Mouse (Mus musculus) left cerebral cortex, adult 8-10 months (tissue): ENCODE results near the gene Kntc1. TPM values are rescaled to one million over a fixed set of nuclear protein-coding genes. Genes with fewer than 3 reads are reported as not detected.
A peak's percentile ranks its signal among the peaks of the same experiment; 100 is the strongest.
"Not testable (repeated sequence)": the region's sequence is repeated elsewhere in the genome, so short reads cannot be mapped to it uniquely, and the experiment has no call there.

Experiments
- DNase-seq, 2 experiments: peaks; one replicate each; pipeline ENCODE4 v3.0.0; 2022; ENCODE audit warnings: low spot score in 2 of 2
- total RNA-seq, 4 experiments: library from RNA; stranded (reverse); gene quantifications; 2 replicates each; pipeline ENCODE4 v1.2.4; 2022

Kntc1 gene
- 1 to 10 TPM in 1 of 4 experiments, under 1 TPM in 3; 0.48 to 1.4 (median 0.74) TPM for total RNA-seq

DNA sequence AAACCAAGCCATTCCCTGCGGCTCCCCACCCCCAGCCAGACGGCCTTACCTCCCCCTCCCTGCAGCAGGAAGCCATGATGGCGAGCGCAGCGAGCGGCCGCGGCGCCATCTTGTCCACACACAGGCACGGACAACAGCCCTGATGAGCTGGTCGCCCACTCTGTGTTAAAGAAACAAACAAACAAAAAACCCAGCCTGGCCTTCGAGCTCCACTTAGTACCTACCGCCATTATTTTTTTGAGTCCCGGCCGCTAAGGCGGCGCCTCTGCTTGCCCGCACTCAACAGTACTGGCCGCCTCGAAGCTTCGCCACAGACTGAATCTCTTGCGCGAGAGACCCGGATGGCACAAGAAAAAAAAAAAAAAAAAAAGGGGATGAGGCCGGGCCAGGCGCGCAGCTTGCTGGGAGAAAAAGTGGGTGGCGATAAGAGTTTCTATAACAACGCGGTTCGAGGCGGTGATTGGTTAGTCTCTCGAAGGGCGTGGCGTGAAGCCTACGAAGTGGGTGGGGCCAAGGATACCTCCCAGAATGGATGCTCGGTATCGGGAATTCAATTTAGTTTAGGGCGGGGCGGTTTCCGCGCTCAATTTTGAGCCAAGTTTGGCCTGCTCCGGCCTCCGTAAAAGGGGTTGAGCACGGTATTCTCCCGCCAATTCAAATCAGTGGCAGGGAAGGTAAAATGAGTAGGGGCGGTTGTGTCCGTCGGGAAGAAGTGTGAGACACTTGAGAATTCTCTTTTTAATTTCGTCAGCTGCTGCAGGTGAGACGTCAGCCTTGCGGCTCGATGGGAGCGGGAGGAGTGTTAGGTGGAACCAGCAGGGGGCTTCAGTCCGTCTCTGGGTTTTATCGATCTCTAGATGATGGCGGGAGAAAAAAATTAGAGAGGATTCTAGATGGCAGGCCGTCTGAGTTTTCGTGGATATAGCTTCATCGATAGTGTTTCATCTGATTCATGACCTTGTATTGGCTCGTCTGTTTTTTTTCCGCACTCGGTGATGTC, at the start of gene Kntc1, which contains the start of gene Rsrc2:
Gene Kntc1 (plus strand): TSS at position 652 of the 1,000 bp plus-strand sequence.
Gene Rsrc2 (minus strand): TSS at position 350 of the 1,000 bp plus-strand sequence.
- peak; percentile 98 to 100 for DNase-seq

DNA sequence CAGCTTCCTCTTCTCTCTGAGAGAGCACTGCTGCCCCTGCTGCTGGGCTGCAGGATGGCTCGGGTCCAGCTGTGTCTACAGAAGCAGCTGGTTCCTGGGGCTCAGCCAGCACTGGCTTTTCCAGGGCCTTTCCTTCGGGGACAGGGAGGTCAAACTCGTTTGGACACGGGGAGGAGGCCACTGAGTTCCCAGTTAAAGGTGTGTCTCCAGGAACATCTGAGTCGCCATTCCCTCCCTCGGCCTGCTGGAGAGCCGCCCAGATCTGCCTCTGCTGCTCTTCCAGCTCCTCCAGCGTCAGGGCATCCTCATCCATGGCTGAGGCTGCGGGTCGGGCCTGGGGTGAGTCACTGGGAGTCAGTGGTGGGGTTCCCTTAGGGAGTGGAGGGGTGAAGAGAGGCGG, 48.9 kb upstream of the Kntc1 start:
- DNase-seq: peak; percentile 18 to 20

DNA sequence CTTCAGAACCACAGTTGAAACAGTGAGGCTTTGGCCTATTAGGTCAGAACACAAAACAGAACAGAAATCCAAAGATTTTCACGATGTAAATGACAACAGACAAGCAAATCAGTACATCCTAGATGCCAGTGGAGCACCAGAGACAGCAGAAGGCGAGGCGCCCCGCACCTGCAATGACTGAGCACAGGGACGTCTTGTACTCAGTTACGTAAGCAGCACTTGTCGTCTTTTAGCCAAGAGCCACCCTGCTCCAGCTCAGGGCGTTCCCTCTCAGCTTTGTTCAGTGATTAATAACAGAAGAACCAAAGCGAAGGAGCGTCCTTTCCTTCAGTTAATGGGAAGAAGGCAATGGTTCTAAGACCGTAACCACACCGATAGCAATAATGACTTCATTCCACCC, 40.9 kb upstream of the Kntc1 start:
- no peak for DNase-seq

DNA sequence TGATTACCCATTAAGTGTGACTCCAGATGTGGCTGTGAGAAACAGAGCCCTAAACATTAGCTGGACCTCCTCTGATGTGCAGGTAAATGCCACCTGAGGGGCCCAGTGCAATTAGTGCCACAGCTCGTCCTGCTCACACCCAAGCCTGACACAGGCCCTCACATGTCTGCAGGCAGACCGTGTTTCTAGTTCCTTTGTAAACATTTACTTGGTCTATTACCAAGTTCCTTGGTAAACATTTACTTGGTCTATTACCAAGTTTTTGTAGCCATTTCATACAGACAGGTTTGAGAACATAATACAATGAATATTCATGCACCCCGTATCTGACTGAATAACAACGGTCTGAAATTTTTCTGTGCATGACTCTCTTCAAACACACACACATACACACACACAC, 39.9 kb upstream of the Kntc1 start:
- no peak for DNase-seq

GRCm38 (mm10) chr5:123713782-123714181, 35.7 kb upstream of the Kntc1 start:
- no peak for DNase-seq

DNA sequence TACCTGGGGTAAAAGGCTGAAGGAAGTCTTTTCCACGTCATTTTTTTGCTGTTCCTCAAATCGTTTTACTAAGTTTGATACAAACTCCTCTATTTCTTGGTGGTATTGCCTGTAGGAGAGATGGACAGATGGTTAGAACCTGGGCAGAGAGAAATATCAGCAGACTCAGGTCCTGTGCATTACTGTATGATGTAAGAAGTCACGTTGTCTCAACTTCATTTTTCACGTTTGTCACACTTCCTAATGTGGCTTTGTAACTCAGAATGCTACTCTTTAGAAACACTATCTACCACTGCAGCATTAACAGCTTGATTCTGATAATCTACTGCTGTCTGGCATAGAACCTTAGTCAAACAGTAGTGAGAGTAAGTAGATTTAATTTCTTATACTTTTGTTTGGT, 34.9 kb upstream of the Kntc1 start:
- no peak for DNase-seq

DNA sequence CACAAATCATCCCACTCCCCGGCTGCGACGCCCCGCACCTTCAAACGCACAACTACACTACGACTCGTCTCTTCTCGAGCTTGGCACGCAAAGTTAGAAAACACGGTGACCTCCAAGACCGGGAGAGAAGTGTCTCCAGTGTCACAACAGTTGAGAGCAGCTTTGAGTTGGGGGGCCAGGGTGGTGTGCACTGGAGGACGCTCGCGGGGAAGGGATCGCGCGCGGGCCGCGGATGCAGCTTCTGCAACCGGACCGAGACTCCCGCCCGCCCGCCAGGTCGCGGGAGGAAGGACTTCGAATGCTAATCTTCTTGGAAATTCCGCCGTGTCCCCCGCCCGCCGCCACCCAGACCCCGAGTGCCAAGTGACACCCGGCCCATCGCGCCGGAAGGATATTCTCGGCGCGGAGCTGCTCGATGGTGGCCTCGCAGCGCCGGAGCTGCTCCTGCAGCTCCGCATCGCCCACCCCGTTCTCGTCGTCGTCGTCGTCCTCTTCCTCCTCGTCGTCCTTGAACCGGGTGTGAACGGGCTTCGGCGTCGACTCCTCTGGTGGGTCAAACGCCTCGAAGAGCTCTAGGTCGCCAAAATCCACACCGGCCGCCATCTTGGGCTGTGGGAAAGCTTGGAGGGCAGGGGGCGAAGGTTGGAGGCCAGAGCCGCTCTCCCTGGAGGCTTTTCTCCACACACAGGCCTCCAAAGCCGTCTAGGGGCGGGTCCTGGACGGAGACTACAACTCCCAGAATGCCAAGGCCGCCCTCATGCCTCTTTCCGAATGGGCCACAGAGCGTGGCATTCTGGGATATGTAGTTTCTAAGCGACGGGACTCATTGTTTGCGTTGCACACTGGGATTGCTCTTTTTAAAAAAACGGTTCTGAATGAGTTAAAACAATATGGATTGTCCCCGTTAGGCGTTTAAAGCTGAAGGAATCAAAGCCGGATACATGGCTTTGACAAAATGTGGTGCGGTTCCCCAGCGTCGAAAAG, 28.9 kb upstream of the Kntc1 start, which contains the start of gene Zcchc8:
Gene Zcchc8 (minus strand): TSS at position 773 of the 984 bp plus-strand sequence.
- peak; percentile 87 to 96 for DNase-seq

DNA sequence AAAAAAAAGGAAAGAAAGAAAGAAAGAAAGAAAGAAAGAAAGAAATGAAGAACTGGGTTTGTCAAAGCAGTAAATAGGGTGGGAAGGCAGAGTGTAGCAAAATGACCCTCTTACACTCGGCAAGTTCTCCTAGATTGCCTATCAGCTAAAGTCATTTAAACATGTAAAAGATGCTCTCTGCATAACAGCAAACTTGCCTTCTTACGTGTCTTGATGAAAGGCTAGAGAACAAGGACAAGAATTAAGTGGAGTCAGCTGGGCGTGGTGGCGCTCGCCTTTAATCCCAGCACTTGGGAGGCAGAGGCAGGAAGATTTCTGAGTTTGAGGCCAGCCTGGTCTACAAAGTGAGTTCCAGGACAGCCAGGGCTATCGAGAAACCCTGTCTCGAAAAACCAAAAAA, 25.7 kb upstream of the Kntc1 start:
- not testable (repeated sequence) for DNase-seq

DNA sequence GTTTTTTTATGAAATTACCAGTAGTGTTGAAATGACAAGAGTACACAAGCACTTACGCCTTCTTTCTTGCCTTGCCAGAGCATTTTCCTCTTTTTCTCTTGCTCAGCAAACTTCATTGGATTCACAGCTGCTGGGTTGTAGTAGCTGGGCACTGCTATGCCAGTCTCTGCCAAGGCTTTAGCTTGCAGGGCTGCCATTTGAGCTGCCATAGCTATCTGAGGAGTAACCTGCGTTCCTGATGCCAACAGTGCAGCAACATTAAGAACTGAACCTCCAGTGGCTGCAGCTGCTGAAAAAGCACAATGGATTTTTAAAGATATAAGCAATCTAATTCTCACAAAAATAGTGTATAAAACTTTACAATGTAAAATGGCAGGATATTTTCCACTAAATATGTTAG, 18.5 kb upstream of the Kntc1 start:
- DNase-seq: no peak

DNA sequence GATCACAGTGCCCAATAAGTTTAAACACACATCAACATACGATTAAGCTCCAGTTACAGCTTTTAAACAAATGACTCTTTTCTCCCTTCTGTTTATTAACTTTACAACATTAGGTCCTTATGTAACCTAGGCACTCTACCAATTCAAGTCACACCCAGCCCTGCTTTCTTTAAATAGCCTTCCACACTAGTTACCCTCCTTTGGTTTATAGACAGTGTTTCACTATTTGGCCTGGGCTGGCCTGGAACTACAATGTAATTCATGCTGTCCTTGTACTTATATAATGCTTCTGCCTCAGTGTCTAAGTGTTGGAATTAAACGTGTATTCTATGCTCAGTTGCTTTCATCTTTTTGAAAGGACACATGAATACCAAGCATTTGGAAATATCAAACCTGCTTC, 5.2 kb upstream of the Kntc1 start:
- DNase-seq: no peak

GRCm38 (mm10) chr5:123746253-123746652, 3.3 kb upstream of the Kntc1 start:
- no peak for DNase-seq

DNA sequence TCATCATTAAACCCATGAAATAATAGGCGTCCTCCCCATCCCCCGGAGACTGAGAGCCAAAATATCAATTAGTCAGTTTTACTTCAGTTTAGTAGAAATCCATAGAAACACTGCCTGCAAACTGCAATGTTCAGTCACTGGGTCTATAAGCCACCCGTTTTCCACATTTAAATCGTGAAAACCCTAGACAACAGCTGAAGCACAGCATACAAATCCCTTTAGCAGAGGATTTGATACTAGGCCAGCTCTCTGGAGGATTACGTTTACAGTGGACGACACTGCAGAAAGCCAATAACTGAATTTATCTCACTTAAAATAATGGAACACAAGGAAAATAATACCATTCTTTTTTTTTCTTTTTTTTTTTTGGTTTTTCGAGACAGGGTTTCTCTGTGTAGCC, 1.9 kb upstream of the Kntc1 start:
- no peak for DNase-seq

DNA sequence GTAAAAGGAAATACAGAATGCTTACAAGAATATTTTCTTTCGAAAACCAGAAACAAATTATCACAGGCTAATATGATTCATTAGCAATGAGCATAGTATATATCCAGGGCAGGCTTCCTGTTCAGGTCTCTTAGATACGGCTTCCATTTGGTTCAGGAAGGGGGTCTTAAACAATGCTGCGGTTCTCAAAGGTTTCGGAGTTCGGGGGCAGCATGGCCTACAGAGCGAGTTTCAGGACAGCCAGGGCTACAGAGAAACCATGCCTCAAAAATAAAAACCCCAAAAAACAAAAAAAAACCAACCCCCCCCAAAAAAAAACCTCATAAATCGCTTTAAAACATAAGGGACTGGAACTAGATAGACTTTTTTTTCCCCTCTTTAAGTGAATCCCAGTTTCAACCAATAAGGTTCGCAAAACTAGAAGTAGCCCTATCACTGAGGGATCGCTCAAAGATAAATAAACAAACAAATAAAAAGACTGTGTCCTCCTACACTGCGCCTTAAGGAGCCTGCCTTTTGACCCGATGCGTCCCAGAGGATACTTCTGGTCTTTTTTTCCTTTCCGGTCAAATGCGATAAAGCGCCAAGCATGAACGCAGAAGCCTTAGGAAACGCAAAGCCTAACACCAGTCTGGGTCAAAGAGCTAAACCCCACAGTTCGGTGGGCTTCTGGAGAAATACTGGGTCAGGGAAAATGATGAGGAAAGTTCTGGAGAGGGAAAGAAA, 1.0 kb upstream of the Kntc1 start:
- DNase-seq: no peak

- DNase-seq: no peak
Measured at GRCm38 (mm10) chr5:123765506-123765905, 16.0 kb downstream of the Kntc1 start.

DNA sequence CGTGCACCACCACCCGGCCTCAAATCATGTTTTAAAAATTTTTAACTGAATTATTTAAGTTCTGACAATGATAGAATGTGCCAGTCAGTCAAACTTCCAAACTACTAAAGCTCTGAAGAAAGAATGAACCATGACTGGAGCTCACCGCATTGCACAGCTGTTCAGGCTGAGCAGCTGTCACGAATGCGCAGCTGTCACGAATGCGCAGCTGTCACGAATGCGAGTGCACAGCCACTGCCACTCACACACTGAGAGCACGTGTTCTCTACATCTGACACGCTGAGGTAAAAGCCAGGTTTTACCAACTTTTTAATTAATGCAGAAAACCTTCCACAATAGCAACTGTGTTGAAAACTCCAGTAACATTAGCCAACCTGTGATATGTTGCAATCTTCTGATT, 16.9 kb downstream of the Kntc1 start:
- not testable (repeated sequence) for DNase-seq

- DNase-seq: no peak
Measured at GRCm38 (mm10) chr5:123773441-123773840, 23.9 kb downstream of the Kntc1 start.

DNA sequence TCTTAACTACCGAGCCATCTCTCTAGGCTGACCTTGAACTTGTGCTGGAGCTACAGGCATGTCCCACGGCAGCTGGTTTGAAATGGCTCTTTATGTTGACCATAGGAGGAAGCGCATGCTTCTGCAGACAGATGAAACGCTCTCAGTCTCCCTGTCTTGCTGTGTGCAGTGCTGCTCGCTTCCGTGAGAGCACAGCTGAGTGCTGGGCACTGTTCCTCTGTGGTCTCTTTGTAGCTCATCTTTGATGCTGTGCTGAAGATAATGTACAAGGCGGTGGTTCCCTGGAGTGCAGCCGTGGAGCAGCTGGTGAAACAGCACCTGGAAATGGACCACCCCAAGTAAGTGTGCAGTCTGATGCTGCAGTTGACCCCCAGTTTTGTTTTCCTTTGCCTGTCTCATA, 31.2 kb downstream of the Kntc1 start:
- no peak for DNase-seq

- no peak for DNase-seq
Measured at GRCm38 (mm10) chr5:123781864-123782263, 32.3 kb downstream of the Kntc1 start.

GRCm38 (mm10) chr5:123788976-123789375, 39.5 kb downstream of the Kntc1 start:
- no peak for DNase-seq

GRCm38 (mm10) chr5:123793081-123793480, 43.6 kb downstream of the Kntc1 start:
- no peak for DNase-seq

GRCm38 (mm10) chr5:123806334-123806733, 56.8 kb downstream of the Kntc1 start:
- peak in 1 of 2 experiments; percentile 35 for DNase-seq
